Mouse (Mus musculus) intestine, embryonic 14.5 days (tissue): Measurements from ENCODE around the gene Cbs. TPM values are rescaled to one million over a fixed set of nuclear protein-coding genes. Genes with fewer than 3 reads are reported as not detected.
A peak's percentile ranks its signal among the peaks of the same experiment; 100 is the strongest.

ENCODE experiments used
- ATAC-seq: fragments of 200-750 bp; cut with Nextera tagmentation; replicated peaks from 2 replicates; pipeline ENCODE4 v1.8.0; 2017; ENCODE audit warnings: low read depth, moderate number of reproducible peaks, moderate TSS enrichment, moderate library complexity; ENCODE audit not compliant: low FRiP score, low TSS enrichment
- DNase-seq: peaks from one replicate; pipeline ENCODE4 v3.0.0-alpha.2; 2018; ENCODE audit warnings: low spot score
- H3K27ac ChIP-seq: fragments of 300-500 bp; sonication (generic); 2 replicates; pipeline ENCODE4 v1.5.1; 2014; ENCODE audit warnings: low read depth, mild to moderate bottlenecking, control low read depth
- H3K27me3 ChIP-seq: fragments of 300-500 bp; sonication (generic); replicated peaks from 2 replicates; pipeline ENCODE4 v1.6.1; 2014; ENCODE audit warnings: low read length, control low read depth; ENCODE audit not compliant: control insufficient read depth, insufficient read depth
- H3K36me3 ChIP-seq: fragments of 300-500 bp; sonication (generic); 2 replicates; pipeline ENCODE4 v1.6.1; 2014; ENCODE audit warnings: low read length, control low read depth; ENCODE audit not compliant: control insufficient read depth, insufficient read depth
- H3K4me1 ChIP-seq: fragments of 300-500 bp; sonication (generic); replicated peaks from 2 replicates; pipeline ENCODE4 v1.6.1; 2014; ENCODE audit warnings: low read length, control low read depth, mixed read lengths; ENCODE audit not compliant: control insufficient read depth, insufficient read depth
- H3K4me2 ChIP-seq: fragments of 300-500 bp; sonication (generic); 2 replicates; pipeline ENCODE4 v1.6.1; 2014; ENCODE audit warnings: low read length
- H3K4me3 ChIP-seq: fragments of 300-500 bp; sonication (generic); 2 replicates; pipeline ENCODE4 v1.5.1; 2014; ENCODE audit warnings: low read depth, low read length, control low read depth, mixed read lengths
- H3K9ac ChIP-seq: fragments of 300-500 bp; sonication (generic); 2 replicates; pipeline ENCODE4 v1.6.1; 2014; ENCODE audit warnings: mild to moderate bottlenecking, low read length
- H3K9me3 ChIP-seq: fragments of 300-500 bp; sonication (generic); 2 replicates; pipeline ENCODE4 v1.6.1; 2016; ENCODE audit warnings: low read length, control low read depth; ENCODE audit not compliant: control insufficient read depth
- WGBS: fragments of 180-500 bp; shearing (Covaris S2); extraction: QIAGEN DNeasy Blood & Tissue Kit; methylation state at CpG from one replicate; pipeline ENCODE4 v1.1.7; 2014; 5-methylcytosine and 5-hydroxymethylcytosine counted together
- polyA plus RNA-seq: library from polyadenylated mRNA; unstranded; fragments of >200 nt; fragmentation: Nextera tagmentation; extraction: Ambion mirVana; gene quantifications from 2 replicates; pipeline ENCODE4 v1.2.1, GENCODE M21; 2014

The Cbs gene
- polyA plus RNA-seq, 1 experiment from 2014 or later, result 5.9 TPM

GRCm38 (mm10) chr17:31588726-31589125 is 48.3 kb downstream of the Cbs start:
- DNase-seq (no peak), ATAC-seq (no peak)
- Histone ChIP-seq H3K9me3 (no peaks in the 10 kb centered on the region), H3K4me2 (no peak overlapping the region), H3K9ac (no peak overlapping the region), H3K4me3 (no peak overlapping the region), H3K4me1 (no peaks in the 10 kb centered on the region), H3K36me3 (peaks cover 49% of the 10 kb centered on the region), H3K27me3 (no peaks in the 10 kb centered on the region), H3K27ac (no peak overlapping the region)
- WGBS, result 82% methylated on average over 4 of the region's 4 CpGs

GRCm38 (mm10) chr17:31588115-31588514 is 48.9 kb downstream of the Cbs start:
- Histone ChIP-seq H3K4me1 (no peaks in the 10 kb centered on the region; the same call in 1 of the 2 replicates), H3K27ac (no peak overlapping the region), H3K27me3 (no peaks in the 10 kb centered on the region), H3K36me3 (peaks cover 49% of the 10 kb centered on the region), H3K9me3 (no peaks in the 10 kb centered on the region), H3K4me3 (no peak overlapping the region), H3K4me2 (no peak overlapping the region), H3K9ac (no peak overlapping the region)
- WGBS, result 62% methylated on average over 7 of the region's 7 CpGs
- no peak for ATAC-seq
- DNase-seq, result no peak

- Histone ChIP-seq H3K4me1 (peaks cover 3% of the 10 kb centered on the region), H3K4me3 (no peak overlapping the region), H3K9me3 (no peaks in the 10 kb centered on the region), H3K9ac (no peak overlapping the region), H3K36me3 (peaks cover 14% of the 10 kb centered on the region), H3K4me2 (no peak overlapping the region), H3K27me3 (no peaks in the 10 kb centered on the region), H3K27ac (peak overlapping the region; percentile 22; the same call in 1 of the 2 replicates)
- DNase-seq, result no peak
- no peak for ATAC-seq
- 84% methylated on average over 6 of the region's 6 CpGs for WGBS
Observed at GRCm38 (mm10) chr17:31583781-31584180, 53.3 kb downstream of the Cbs start.

- H3K4me2 ChIP-seq, result no peak overlapping the region
- 0 out of 2 replicates have a peak, but pooled peaks have one; percentile 30 for ATAC-seq
- peaks cover 9% of the 10 kb centered on the region; the same call in 1 of the 2 replicates for H3K36me3 ChIP-seq
- H3K4me3 ChIP-seq, result no peak overlapping the region
- WGBS, result 34% methylated on average over 3 of the region's 3 CpGs
- no peak overlapping the region for H3K9ac ChIP-seq
- DNase-seq, result no peak
- H3K9me3 ChIP-seq, result no peaks in the 10 kb centered on the region
- H3K4me1 ChIP-seq, result peaks cover 3% of the 10 kb centered on the region
- no peaks in the 10 kb centered on the region for H3K27me3 ChIP-seq
- H3K27ac ChIP-seq, result peak overlapping the region; percentile 22; the same call in 1 of the 2 replicates
Observed at GRCm38 (mm10) chr17:31583185-31583584, 53.9 kb downstream of the Cbs start.

- H3K27ac ChIP-seq, result no peak overlapping the region
- DNase-seq (no peak), ATAC-seq (no peak)
- no peak overlapping the region for H3K9ac ChIP-seq
- H3K36me3 ChIP-seq, result peaks cover 9% of the 10 kb centered on the region; the same call in 1 of the 2 replicates
- WGBS, result 66% methylated on average over 3 of the region's 3 CpGs
- H3K9me3 ChIP-seq, result no peaks in the 10 kb centered on the region
- peaks cover 3% of the 10 kb centered on the region for H3K4me1 ChIP-seq
- no peak overlapping the region for H3K4me2 ChIP-seq
- no peak overlapping the region for H3K4me3 ChIP-seq
- H3K27me3 ChIP-seq, result no peaks in the 10 kb centered on the region
Observed at GRCm38 (mm10) chr17:31580344-31580743, 56.7 kb downstream of the Cbs start.

- ATAC-seq, result no peak
- Histone ChIP-seq H3K4me1 (peaks cover 3% of the 10 kb centered on the region; the same call in 1 of the 2 replicates), H3K27ac (no peak overlapping the region), H3K4me3 (no peak overlapping the region), H3K36me3 (no peaks in the 10 kb centered on the region), H3K9ac (no peak overlapping the region), H3K4me2 (no peak overlapping the region), H3K9me3 (no peaks in the 10 kb centered on the region), H3K27me3 (no peaks in the 10 kb centered on the region)
- no peak for DNase-seq
- WGBS, result 72% methylated on average over 10 of the region's 10 CpGs
Observed at GRCm38 (mm10) chr17:31576394-31577175, 60.5 kb downstream of the Cbs start.

GRCm38 (mm10) chr17:31574662-31575061 is 62.4 kb downstream of the Cbs start:
- ATAC-seq (no peak), DNase-seq (no peak)
- Histone ChIP-seq H3K9ac (no peak overlapping the region), H3K4me2 (no peak overlapping the region), H3K4me3 (no peak overlapping the region), H3K9me3 (no peaks in the 10 kb centered on the region), H3K27ac (no peak overlapping the region), H3K27me3 (no peaks in the 10 kb centered on the region), H3K4me1 (no peaks in the 10 kb centered on the region), H3K36me3 (no peaks in the 10 kb centered on the region)
- WGBS, result 76% methylated on average over 7 of the region's 7 CpGs

GRCm38 (mm10) chr17:31571689-31572088 is 65.3 kb downstream of the Cbs start:
- H3K27ac ChIP-seq, result no peak overlapping the region
- no peak for ATAC-seq
- H3K36me3 ChIP-seq, result no peaks in the 10 kb centered on the region
- H3K4me3 ChIP-seq, result no peak overlapping the region
- peaks cover 14% of the 10 kb centered on the region for H3K4me1 ChIP-seq
- no peak overlapping the region for H3K9ac ChIP-seq
- H3K27me3 ChIP-seq, result no peaks in the 10 kb centered on the region
- 81% methylated on average over 5 of the region's 5 CpGs for WGBS
- DNase-seq, result no peak
- no peaks in the 10 kb centered on the region for H3K9me3 ChIP-seq
- H3K4me2 ChIP-seq, result no peak overlapping the region
